Mouse (Mus musculus): Measurements from ENCODE around the gene Tle4.

Gene Tle4

DNA sequence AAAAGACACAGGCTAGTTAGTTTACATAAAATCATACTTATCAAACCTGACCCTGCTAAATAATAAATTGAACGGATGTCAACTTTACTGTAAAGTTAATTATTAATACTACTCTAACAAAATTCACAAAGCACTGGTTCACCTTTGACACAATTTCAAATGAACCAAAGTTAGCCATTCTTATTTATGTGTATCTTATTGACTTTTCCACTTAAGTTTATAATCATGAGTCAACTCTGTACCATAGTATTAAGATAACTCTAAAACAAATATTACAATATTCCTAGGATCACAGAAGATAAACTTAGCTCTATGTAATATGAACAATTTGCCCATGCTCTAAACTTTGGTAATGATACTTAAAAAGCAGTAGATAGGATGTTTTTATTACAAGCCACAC lies 81.4 kb downstream of the Tle4 start:
- TF ChIP-seq GATA4 (IDR thresholded peaks at IDR 0.05; ENCODE audit: insufficient replicate concordance, low read length) = no peak

GRCm38 (mm10) chr19:14508819-14509218 lies 89.0 kb downstream of the Tle4 start:
- TF ChIP-seq GATA4 (IDR thresholded peaks at IDR 0.05; ENCODE audit: insufficient replicate concordance, low read length) = no peak

DNA sequence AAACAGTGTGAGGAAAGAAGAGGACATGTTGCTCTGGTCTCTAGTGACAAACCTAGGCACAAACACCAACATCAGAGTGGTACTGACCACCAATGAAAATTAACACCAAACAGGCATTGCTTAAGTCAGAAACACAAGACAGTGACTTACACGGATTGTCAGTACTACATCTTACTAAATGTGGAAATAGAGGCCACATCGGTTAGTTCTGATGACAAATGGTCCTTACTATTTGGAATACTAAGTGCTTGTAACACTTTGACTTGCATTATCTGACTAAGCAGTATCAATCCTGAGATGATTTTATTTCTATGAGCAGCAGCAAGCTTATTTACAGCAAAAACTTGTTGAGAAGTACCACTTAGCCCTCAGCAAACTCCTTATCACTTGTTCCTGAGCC lies 89.9 kb downstream of the Tle4 start:
- no peak for TF ChIP-seq GATA4 (IDR thresholded peaks at IDR 0.05; ENCODE audit: insufficient replicate concordance, low read length)

DNA sequence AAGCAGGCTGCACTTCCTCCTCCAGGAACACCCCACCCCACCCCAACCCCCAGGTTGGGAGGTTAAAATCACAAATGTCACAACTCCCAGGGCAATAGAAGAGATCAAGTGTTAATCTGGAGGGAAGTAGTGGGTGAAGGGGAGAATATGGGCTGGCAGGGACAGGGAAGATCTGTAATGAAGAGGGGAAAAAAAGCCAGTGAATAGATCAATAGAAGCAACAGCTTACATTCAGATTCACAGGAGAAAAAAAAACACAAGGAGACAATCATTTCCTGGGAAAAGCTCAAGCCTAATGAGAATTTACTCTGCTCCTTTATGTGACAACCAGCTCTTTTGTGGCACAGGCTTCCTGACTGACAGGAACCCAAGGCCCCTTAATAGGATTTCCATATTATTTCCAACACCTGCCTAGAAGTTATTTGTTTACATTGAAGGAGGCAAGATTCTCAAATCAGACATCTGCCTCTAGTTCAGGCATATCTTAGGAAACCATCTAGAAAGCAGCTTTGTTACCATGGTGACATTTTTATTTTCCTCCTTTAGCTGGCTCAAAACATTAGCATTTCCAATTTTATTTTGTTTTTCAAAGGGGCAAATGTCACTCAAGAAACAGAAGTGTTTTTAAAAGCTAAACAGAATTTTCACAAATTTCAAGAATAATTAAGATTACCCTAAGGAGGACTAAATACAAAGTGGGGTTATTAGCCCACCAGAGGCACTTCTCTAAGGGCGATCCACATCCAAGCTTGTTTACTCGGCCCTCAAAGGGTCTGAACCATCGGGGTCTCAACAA lies 90.8 kb downstream of the Tle4 start:
- no peak for TF ChIP-seq GATA4 (IDR thresholded peaks at IDR 0.05; ENCODE audit: insufficient replicate concordance, low read length)

DNA sequence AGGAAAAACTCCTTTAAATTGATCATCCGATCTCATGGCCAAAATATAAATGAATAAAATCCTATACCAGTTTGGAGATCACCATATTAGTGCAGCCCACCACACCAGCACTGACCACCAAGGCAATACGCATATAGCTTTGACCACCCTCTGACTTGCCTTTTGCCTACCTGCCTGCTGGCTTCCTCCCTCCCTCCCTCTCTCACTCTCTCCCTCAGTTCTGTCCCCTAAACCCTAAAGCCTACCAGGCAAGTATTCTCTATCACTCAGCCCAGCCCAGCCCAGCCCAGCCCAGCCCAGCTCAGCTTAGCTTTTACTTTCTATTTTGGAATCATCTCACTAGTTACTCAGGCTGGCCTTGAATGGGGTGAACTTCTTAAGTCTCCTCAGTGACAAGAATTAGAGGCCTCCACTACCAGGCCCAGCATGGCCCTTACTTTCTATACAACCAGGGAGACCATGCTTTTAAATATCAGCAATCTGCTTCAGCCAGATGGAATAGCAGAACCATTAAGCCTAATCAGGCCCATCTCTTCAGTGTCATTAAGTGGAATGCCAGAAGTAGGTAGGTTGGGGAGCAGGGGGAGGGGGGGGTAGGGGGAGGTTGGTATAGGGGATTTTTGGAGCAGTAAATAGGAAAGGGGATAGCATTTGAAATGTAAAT lies 91.8 kb downstream of the Tle4 start:
- TF ChIP-seq GATA4 (IDR thresholded peaks at IDR 0.05; ENCODE audit: insufficient replicate concordance, low read length) = no peak

DNA sequence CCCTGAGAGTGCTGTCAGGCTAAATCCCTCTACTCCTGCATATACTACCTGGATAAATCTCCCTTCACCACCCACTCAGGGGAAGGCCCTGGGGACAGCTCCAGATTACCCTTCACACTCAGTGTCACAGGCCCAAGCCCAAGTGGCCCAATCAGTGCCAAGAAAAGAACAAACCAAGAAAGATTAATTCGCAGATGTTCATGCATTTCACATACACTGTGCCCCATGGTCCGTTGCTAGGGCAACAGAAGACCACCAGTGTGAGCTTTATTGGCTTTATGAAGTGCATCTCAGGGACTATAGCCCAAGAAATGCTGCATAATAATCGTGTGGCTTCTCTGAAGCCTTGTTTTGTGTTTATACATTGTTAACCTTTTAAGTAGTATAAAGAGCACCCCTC lies 92.5 kb downstream of the Tle4 start:
- TF ChIP-seq GATA4 (IDR thresholded peaks at IDR 0.05; ENCODE audit: insufficient replicate concordance, low read length) = no peak

- no peak for TF ChIP-seq GATA4 (IDR thresholded peaks at IDR 0.05; ENCODE audit: insufficient replicate concordance, low read length)
Measured at GRCm38 (mm10) chr19:14503862-14504261, 94.0 kb downstream of the Tle4 start.

DNA sequence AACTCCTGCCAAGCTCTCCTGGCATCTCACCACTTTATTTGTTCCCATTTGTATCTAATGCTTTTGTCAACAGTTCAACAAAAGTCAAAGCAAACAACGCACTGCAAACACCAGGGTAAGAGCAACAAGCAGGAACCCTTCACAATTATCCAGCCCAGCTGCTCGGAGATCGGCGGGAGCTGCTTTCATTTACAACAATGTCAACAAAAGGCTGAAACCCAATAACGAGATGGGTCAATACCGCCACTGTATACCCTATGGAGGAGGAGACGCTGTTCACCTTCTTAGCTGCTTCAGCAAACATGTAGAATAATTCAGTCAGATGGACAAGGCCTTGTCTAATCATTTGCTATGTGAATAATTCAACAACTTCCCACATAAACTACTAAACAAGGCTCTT lies 95.6 kb downstream of the Tle4 start:
- TF ChIP-seq GATA4 (IDR thresholded peaks at IDR 0.05; ENCODE audit: insufficient replicate concordance, low read length) = no peak

DNA sequence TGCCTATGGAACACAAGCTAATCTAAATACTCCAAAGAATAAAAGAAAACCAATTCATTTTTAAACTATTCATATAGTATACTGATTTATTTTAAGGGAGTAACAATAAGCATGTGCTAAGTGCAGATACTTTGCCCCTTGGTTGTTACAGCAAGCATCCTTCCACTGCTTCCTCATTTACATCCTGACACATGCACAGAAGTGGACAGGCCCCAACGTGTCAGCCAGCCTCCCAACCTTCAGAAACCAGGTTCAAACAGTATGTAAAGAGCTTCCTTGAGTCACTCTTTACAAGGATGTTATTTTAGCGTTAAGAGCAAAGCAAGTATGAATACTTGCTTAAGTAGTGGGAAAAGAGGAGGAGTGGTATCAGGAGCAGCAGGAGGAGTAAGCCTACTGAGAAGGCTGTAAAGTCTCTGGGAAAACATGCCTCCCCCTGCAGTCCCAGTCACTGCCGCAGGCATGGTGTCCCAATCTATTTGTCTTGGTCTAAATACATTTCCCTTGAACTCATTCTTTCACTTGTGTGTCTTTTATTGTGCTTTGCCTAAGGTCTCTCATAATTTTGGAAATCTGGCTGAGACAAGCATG lies 97.9 kb downstream of the Tle4 start:
- no peak for TF ChIP-seq GATA4 (IDR thresholded peaks at IDR 0.05; ENCODE audit: insufficient replicate concordance, low read length)

- no peak for TF ChIP-seq GATA4 (IDR thresholded peaks at IDR 0.05; ENCODE audit: insufficient replicate concordance, low read length)
Measured at GRCm38 (mm10) chr19:14493047-14493446, 104.8 kb downstream of the Tle4 start.

DNA sequence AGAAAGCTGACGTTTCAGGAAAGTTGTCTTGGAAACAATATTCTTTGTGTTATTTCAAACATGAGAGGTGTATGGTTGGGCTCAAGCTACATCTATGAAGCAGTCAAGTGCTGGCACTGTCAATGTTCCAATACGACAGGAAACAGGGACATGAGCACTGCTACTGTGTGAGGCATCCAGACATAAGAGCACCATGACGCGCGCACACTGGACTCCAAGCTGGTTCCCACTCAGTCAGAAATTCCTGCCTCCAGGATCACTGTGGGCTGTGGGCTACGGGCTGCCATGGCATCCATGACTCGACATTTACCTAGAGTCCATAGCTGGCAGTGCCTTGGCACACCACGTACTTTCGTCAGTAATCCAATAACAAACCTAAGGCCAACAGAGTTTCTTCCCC lies 110.7 kb downstream of the Tle4 start:
- no peak for TF ChIP-seq GATA4 (IDR thresholded peaks at IDR 0.05; ENCODE audit: insufficient replicate concordance, low read length)

- TF ChIP-seq GATA4 (IDR thresholded peaks at IDR 0.05; ENCODE audit: insufficient replicate concordance, low read length) = no peak
Measured at GRCm38 (mm10) chr19:14485176-14485575, 112.7 kb downstream of the Tle4 start.

- TF ChIP-seq GATA4 (IDR thresholded peaks at IDR 0.05; ENCODE audit: insufficient replicate concordance, low read length) = no peak
Measured at GRCm38 (mm10) chr19:14482562-14483138, 115.2 kb downstream of the Tle4 start.

DNA sequence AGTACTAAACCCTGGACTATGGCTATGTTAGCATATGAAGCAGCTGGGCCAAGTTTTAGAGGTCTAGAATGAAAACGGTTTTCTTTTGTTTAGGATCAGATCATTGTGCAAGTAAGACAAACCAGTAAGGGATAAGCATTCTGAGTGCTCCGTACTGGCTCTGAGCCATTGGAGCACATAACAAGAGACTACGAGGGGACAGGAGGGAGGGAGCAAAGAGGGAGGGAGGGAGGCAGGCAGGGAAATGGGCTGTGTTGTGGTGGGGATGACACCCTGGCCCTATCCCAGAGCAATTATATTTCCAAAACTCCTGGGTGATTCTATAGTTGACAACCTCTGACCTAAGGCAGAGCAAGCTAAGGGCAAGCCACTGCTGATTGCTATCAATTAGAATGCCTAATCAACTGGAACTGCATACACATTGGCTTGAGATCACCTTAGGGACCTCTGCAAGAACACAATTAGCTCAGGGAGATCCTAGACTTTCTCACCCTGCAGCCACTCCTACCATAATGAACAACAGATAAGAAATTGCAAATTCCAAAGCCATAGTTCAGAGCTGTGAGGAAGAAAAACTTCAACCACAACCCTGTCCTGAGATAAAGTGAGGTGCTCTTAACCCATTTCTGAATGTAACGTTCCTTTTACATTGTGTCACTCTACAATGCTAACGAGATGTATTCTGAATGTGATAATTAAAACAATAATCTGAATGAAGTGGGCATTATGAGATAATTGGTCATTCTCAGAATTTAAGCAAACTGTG lies 115.9 kb downstream of the Tle4 start:
- no peak for TF ChIP-seq GATA4 (IDR thresholded peaks at IDR 0.05; ENCODE audit: insufficient replicate concordance, low read length)

- no peak for TF ChIP-seq GATA4 (IDR thresholded peaks at IDR 0.05; ENCODE audit: insufficient replicate concordance, low read length)
Measured at GRCm38 (mm10) chr19:14479711-14480110, 118.1 kb downstream of the Tle4 start.

Measured in liver, adult (tissue).